Mouse (Mus musculus): ENCODE measurements around the gene Pou2f2. TPM values are rescaled to one million over a fixed set of nuclear protein-coding genes. Genes with fewer than 3 reads are reported as not detected.

Gene Pou2f2
- polyA plus RNA-seq, 1 experiment from 2014 or later = 0.58 TPM

GRCm38 (mm10) chr7:25080431-25080830 lies 99.1 kb downstream of the Pou2f2 start:
- 88% methylated on average over 13 of the region's 13 CpGs for WGBS
- H3K36me3 ChIP-seq (ENCODE audit: control insufficient read depth, insufficient read depth, low read length) = peaks cover 51% of the 10 kb centered on the region

DNA sequence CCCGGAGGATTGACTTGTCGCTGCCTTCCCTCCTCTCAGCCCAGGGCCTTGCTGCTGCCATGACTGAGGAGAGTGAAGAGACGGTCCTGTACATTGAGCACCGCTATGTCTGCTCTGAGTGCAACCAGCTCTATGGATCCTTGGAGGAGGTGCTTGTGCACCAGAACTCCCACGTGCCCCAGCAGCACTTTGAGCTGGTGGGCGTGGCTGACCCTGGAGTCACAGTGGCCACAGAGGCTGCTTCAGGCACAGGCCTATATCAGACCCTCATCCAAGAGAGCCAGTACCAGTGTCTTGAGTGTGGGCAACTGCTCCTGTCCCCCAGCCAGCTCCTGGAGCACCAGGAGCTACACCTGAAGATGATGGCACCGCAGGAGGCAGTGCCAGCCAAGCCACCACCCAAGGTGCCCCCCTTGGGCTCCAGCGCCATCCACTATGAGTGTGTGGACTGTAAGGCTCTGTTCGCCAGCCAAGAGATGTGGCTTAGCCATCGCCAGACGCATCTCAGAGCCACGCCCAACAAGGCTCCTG lies 100.0 kb downstream of the Pou2f2 start:
- H3K4me1 ChIP-seq (replicated peaks; ENCODE audit: control insufficient read depth, insufficient read depth, low read length) = peaks cover 18% of the 10 kb centered on the region
- ATAC-seq (ENCODE audit: low read depth) = no peak
- 77% methylated on average over 12 of the region's 12 CpGs for WGBS
- no peaks in the 10 kb centered on the region for H3K9me3 ChIP-seq (ENCODE audit: control insufficient read depth, low read length)
- no peak overlapping the region for H3K9ac ChIP-seq (ENCODE audit: low read length)
- H3K27me3 ChIP-seq (ENCODE audit: control insufficient read depth, insufficient read depth, low read depth, low read length) = no peaks in the 10 kb centered on the region
- no peak overlapping the region for H3K4me3 ChIP-seq (ENCODE audit: low read length)
- H3K36me3 ChIP-seq (ENCODE audit: control insufficient read depth, insufficient read depth, low read length) = peaks cover 48% of the 10 kb centered on the region
- no peak overlapping the region for H3K4me2 ChIP-seq (ENCODE audit: low read depth, low read length)
- H3K27ac ChIP-seq (ENCODE audit: low read length) = no peak overlapping the region

More at GRCm38 (mm10) chr7:25080431-25080830, 99.1 kb downstream of the Pou2f2 start:
- Histone ChIP-seq H3K9me3 (ENCODE audit: control insufficient read depth, low read length) (no peaks in the 10 kb centered on the region), H3K9ac (ENCODE audit: low read length) (no peak overlapping the region), H3K4me3 (ENCODE audit: low read length) (no peak overlapping the region), H3K27me3 (ENCODE audit: control insufficient read depth, insufficient read depth, low read depth, low read length) (no peaks in the 10 kb centered on the region), H3K4me1 (replicated peaks; ENCODE audit: control insufficient read depth, insufficient read depth, low read length) (peaks cover 18% of the 10 kb centered on the region), H3K27ac (ENCODE audit: low read length) (no peak overlapping the region), H3K4me2 (ENCODE audit: low read depth, low read length) (no peak overlapping the region)
- ATAC-seq (ENCODE audit: low read depth) = no peak

GRCm38 (mm10) chr7:25077414-25077755 lies 102.1 kb downstream of the Pou2f2 start:
- peak overlapping the region; percentile 95 for H3K27ac ChIP-seq (ENCODE audit: low read length)
- peak; percentile 39 for ATAC-seq (ENCODE audit: low read depth)
- peak overlapping the region; percentile 99 for H3K9ac ChIP-seq (ENCODE audit: low read length)
- peak overlapping the region; percentile 94 for H3K4me3 ChIP-seq (ENCODE audit: low read length)
- H3K4me2 ChIP-seq (ENCODE audit: low read depth, low read length) = peak overlapping the region; percentile 90
- under 1% methylated on average over 33 of the region's 33 CpGs for WGBS
- H3K27me3 ChIP-seq (ENCODE audit: control insufficient read depth, insufficient read depth, low read depth, low read length) = no peaks in the 10 kb centered on the region
- peaks cover 30% of the 10 kb centered on the region for H3K36me3 ChIP-seq (ENCODE audit: control insufficient read depth, insufficient read depth, low read length)
- H3K4me1 ChIP-seq (replicated peaks; ENCODE audit: control insufficient read depth, insufficient read depth, low read length) = peaks cover 24% of the 10 kb centered on the region
- no peaks in the 10 kb centered on the region for H3K9me3 ChIP-seq (ENCODE audit: control insufficient read depth, low read length)

DNA sequence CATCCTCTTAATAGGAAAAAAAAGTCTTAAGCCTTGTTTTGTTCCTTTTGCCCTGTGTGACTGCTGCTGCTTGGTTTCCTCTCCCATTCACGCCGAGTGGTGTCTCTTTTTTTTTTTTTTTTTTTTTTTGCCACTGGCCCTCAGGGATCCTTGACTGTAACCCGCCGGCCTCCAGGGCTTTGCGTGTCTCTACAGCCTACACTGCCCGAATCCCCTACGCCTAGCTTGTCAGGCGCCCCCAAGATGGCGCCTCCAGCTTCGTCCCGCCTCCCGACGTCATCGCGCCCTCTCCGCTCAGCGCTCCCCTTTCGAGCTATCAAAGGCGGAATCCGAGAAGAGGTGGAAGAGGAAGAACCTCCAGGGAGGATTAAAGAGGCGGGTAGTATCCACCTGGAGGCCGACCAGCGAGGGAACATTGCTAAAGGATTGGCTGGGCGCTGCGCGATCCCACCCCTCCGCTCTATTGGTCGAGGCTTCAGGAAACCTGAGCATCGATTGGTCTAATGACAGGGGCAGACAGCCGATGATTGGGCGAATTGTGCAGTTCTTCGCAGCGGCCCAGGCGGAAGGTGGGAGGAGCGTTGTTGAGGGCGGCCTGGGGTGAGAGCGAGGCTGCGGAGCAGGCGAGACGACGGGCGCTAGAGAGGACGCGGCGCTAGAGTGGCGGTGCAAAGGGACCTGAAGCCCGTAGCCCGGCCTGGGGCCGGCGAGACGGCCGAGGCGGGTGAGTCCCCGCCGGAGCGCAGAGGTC lies 102.7 kb downstream of the Pou2f2 start:
- H3K27me3 ChIP-seq (ENCODE audit: control insufficient read depth, insufficient read depth, low read depth, low read length) = no peaks in the 10 kb centered on the region
- H3K9me3 ChIP-seq (ENCODE audit: control insufficient read depth, low read length) = no peaks in the 10 kb centered on the region
- peak; percentile 98 for ATAC-seq (ENCODE audit: low read depth)
- WGBS = under 1% methylated on average over 56 of the region's 56 CpGs
- peaks cover 24% of the 10 kb centered on the region for H3K4me1 ChIP-seq (replicated peaks; ENCODE audit: control insufficient read depth, insufficient read depth, low read length)
- H3K4me3 ChIP-seq (ENCODE audit: low read length) = peak overlapping the region; percentile 94
- H3K9ac ChIP-seq (ENCODE audit: low read length) = peak overlapping the region; percentile 99
- peak overlapping the region; percentile 96 for H3K27ac ChIP-seq (ENCODE audit: low read length)
- peak overlapping the region; percentile 90 for H3K4me2 ChIP-seq (ENCODE audit: low read depth, low read length)
- peaks cover 25% of the 10 kb centered on the region for H3K36me3 ChIP-seq (ENCODE audit: control insufficient read depth, insufficient read depth, low read length)

- Histone ChIP-seq H3K9me3 (ENCODE audit: control insufficient read depth, low read length) (no peaks in the 10 kb centered on the region), H3K9ac (ENCODE audit: low read length) (peak overlapping the region; percentile 80), H3K27me3 (ENCODE audit: control insufficient read depth, insufficient read depth, low read depth, low read length) (no peaks in the 10 kb centered on the region), H3K4me2 (ENCODE audit: low read depth, low read length) (peak overlapping the region; percentile 75), H3K27ac (ENCODE audit: low read length) (peak overlapping the region; percentile 96), H3K36me3 (ENCODE audit: control insufficient read depth, insufficient read depth, low read length) (peaks cover 19% of the 10 kb centered on the region), H3K4me3 (ENCODE audit: low read length) (peak overlapping the region; percentile 59), H3K4me1 (replicated peaks; ENCODE audit: control insufficient read depth, insufficient read depth, low read length) (peaks cover 28% of the 10 kb centered on the region)
- no peak for ATAC-seq (ENCODE audit: low read depth)
- WGBS = 14% methylated on average over 7 of the region's 7 CpGs
Measured at GRCm38 (mm10) chr7:25076296-25076662, 103.2 kb downstream of the Pou2f2 start.

DNA sequence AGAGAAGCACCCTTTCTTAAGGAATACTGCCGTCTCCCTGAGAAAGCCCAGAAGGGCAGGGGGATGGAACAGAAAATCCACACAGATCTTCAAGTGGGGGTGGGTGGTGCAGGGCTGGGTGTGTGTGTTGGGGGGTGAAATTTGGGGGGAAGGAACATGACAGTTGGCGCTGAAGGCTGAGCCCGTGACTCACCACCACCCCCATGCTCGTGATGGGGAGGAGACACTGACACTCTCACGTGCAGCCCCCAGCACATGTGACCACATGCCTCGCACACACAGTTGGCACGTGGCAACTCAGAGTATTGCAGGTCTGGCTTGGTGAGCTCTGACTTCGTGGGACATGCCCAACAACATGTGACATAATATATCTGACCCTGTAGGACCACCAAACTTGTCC lies 105.6 kb downstream of the Pou2f2 start:
- H3K27ac ChIP-seq (ENCODE audit: low read length) = no peak overlapping the region
- WGBS = 74% methylated on average over 8 of the region's 8 CpGs
- H3K36me3 ChIP-seq (ENCODE audit: control insufficient read depth, insufficient read depth, low read length) = no peaks in the 10 kb centered on the region
- no peak overlapping the region for H3K4me2 ChIP-seq (ENCODE audit: low read depth, low read length)
- no peaks in the 10 kb centered on the region for H3K27me3 ChIP-seq (ENCODE audit: control insufficient read depth, insufficient read depth, low read depth, low read length)
- no peak overlapping the region for H3K4me3 ChIP-seq (ENCODE audit: low read length)
- peaks cover 35% of the 10 kb centered on the region for H3K4me1 ChIP-seq (replicated peaks; ENCODE audit: control insufficient read depth, insufficient read depth, low read length)
- no peaks in the 10 kb centered on the region for H3K9me3 ChIP-seq (ENCODE audit: control insufficient read depth, low read length)
- no peak overlapping the region for H3K9ac ChIP-seq (ENCODE audit: low read length)
- ATAC-seq (ENCODE audit: low read depth) = no peak

- Histone ChIP-seq H3K27me3 (ENCODE audit: control insufficient read depth, insufficient read depth, low read depth, low read length) (no peaks in the 10 kb centered on the region), H3K9me3 (ENCODE audit: control insufficient read depth, low read length) (no peaks in the 10 kb centered on the region), H3K36me3 (ENCODE audit: control insufficient read depth, insufficient read depth, low read length) (peaks cover under 1% of the 10 kb centered on the region; the same call in 1 of the 2 replicates), H3K4me3 (ENCODE audit: low read length) (peak overlapping the region; percentile 57), H3K4me2 (ENCODE audit: low read depth, low read length) (peak overlapping the region; percentile 95), H3K4me1 (replicated peaks; ENCODE audit: control insufficient read depth, insufficient read depth, low read length) (peaks cover 24% of the 10 kb centered on the region), H3K27ac (ENCODE audit: low read length) (peak overlapping the region; percentile 65), H3K9ac (ENCODE audit: low read length) (peak overlapping the region; percentile 73)
- WGBS = under 1% methylated on average over 15 of the region's 33 CpGs
- peak; percentile 2; the same call in 1 of the 2 replicates for ATAC-seq (ENCODE audit: low read depth)
Measured at GRCm38 (mm10) chr7:25072716-25073390, 106.7 kb downstream of the Pou2f2 start.

DNA sequence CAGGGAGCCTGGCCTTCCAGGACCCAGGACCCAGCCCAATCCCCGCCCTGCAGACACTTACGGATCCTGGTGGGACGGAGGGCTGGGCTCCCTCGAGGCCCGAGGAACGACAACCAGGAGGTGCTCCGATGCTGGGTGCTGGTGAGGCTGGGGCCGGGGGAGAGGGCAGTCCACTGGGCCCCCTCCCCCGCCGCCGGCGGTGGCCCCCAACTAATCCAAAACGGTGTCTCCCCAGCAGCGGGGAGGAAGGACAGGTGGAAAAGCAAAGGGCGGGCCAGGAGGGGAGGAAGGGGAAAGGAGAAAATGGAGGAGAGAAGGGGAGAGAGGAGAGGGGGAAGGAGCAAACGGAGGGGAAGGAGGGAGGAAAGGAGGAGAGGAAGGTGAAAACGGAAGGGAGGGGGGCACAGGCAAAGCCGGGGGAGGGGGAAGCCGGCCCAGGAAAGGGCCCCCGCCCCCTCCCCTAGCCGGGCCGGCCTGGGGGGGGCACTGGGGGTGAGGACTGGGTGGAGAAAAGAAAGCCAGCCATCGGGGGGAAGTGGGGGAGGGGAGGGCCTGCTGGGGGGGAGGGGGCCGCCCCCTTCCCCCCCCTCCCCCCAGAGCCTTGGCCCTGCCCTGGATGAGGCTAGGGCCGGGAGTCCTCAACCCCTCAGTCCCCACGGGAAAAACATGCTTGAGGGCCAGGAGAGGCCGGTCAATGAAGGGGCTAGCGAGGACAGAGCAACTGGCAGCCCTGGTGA lies 107.4 kb downstream of the Pou2f2 start, which contains the start of the genes Grik5 and Zfp574:
Gene Grik5 (minus strand): TSS at position 368 of the 737 bp plus-strand sequence.
Gene Zfp574 (plus strand): TSS at position 589 of the 737 bp plus-strand sequence.
- Histone ChIP-seq H3K9me3 (ENCODE audit: control insufficient read depth, low read length) (no peaks in the 10 kb centered on the region), H3K27me3 (ENCODE audit: control insufficient read depth, insufficient read depth, low read depth, low read length) (no peaks in the 10 kb centered on the region), H3K4me1 (replicated peaks; ENCODE audit: control insufficient read depth, insufficient read depth, low read length) (peaks cover 23% of the 10 kb centered on the region), H3K9ac (ENCODE audit: low read length) (peak within 1 kb of the TSS; percentile 73), H3K27ac (ENCODE audit: low read length) (peak within 1 kb of the TSS; percentile 65), H3K4me2 (ENCODE audit: low read depth, low read length) (peak within 1 kb of the TSS; percentile 95), H3K4me3 (ENCODE audit: low read length) (peak within 1 kb of the TSS; percentile 57), H3K36me3 (ENCODE audit: control insufficient read depth, insufficient read depth, low read length) (peaks cover 4% of the 10 kb centered on the region; the same call in 1 of the 2 replicates)
- 1% methylated on average over 20 of the region's 28 CpGs for WGBS
- no peak for ATAC-seq (ENCODE audit: low read depth)

Data from lung, embryonic 16.5 days (tissue).